Mouse (Mus musculus) stomach, postnatal 0 days (tissue): ENCODE measurements around the gene Fam53b.

Source experiments
- CTCF ChIP-seq: IDR thresholded peaks from 2 replicates; pipeline ENCODE4 v1.5.1; 2016; ENCODE audit warnings: antibody characterized with exemption, low read depth, mild to moderate bottlenecking, moderate library complexity
- EP300 ChIP-seq: optimal IDR thresholded peaks from 2 replicates; pipeline ENCODE3; 2016; ENCODE audit warnings: antibody characterized with exemption

DNA sequence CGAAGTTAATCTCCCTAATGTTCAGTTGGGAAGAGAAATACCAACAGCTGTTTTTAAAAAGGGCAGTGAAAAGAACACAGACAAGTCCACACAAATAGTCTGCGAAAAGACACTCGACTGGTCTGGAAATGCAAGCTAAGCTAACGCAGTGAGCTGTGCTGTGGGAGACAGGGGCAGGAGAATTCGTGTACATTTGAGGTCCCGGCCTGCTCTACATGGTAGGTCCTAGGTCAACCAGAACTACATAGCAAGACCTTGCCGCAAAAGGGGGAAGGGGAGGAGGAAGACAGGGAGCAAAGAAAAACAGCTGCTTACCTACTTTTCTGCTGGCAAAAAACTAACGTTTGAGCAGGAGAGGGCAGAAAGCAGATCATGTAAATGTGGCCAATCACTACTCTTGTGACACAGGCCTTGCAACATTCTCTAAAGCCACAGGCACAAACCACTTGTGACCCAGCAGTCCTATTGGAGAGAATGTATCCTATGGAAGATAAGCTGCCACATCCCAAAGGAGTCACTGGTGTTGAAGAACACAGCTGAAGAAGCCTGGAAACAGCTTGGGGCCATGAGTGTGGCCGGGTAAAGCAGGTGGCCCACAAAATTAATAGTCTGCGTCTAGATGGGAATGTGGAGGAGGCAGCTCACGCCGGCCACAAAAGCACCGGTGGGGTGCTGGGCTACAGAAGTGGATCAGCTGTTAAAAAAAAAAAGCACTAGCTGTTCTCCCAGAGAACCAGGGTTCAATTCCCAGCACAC is 87.4 kb downstream of the Fam53b start:
- TF ChIP-seq EP300 (no peak), CTCF (no peak)
